Mouse (Mus musculus): ENCODE measurements around the gene Bax.

DNA sequence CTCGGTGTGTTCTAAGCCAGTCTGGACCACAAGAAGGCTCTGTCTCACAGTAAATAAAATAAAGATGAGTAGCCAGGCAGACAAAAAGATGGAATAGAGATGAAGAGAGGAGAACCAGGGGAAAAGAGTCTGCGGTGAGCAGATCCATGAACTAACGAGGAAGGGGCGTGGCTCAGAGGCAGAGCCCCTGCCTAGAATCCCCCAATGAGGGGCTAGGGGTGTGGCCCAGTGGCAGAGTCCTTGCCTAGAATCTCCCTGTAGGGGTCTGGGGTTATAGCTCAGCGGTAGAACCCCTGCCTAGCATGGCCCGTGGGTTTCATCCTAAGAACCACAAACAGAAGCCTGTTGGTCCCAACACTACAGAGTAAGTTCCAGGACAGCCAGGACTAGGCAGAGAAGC is 29.7 kb downstream of the Bax start:
- TF ChIP-seq CTCF (IDR thresholded peaks at IDR 0.05; ENCODE audit: low read depth) (no peak), EP300 (IDR thresholded peaks at IDR 0.05; ENCODE audit: low read depth) (no peak)
